Mouse (Mus musculus): ENCODE results near the gene Col4a6. TPM values are rescaled to one million over a fixed set of nuclear protein-coding genes. Genes with fewer than 3 reads are reported as not detected.
A peak's percentile ranks its signal among the peaks of the same experiment; 100 is the strongest.

Col4a6 gene
- polyA plus RNA-seq, 1 experiment from 2014 or later: 0.61 TPM

DNA sequence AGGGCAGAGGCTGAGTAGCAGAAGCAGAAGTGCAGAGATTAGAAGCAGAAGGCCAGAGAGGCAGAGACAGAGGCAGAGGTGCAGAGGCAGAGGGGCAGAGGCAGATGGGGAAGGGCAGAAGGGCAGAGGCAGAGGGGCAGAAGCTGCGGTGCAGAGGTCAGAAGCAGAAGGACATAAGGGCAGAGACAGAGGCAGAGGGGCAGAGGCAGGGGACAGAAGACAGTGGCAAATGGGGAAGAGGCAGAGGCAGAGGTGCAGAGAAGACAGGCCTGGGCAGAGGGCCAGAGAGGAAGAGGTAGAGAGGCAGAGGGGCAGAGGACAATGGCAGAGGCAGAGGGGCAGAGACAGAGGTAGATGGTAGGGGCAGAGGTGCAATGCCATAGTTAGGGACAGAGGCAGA lies 324.2 kb downstream of the Col4a6 start:
- Histone ChIP-seq H3K9ac (no peak overlapping the region), H3K27me3 (replicated peaks) (peaks cover 20% of the 10 kb centered on the region; the same call in 1 of the 2 replicates), H3K4me3 (no peak overlapping the region), H3K4me1 (no peaks in the 10 kb centered on the region), H3K27ac (no peak overlapping the region), H3K9me3 (replicated peaks) (no peaks in the 10 kb centered on the region), H3K4me2 (no peak overlapping the region), H3K36me3 (no peaks in the 10 kb centered on the region)
- WGBS (ENCODE audit: insufficient replicate concordance): 60% methylated on average over 1 of the region's 1 CpGs
- ATAC-seq: peak; percentile 21; the same call in 1 of the 2 replicates

Other genes with a start within 250 kb of the Col4a6 start
- gene Col4a5, start 1.3 kb upstream of the Col4a6 start, polyA plus RNA-seq (2016; fragmentation: Nextera tagmentation; extraction: Ambion mirVana): 2.0 and 2.2 TPM in 2 replicates

All from liver, embryonic 12.5 days (tissue).